Mouse (Mus musculus) liver, embryonic 14.5 days (tissue): ENCODE measurements around the gene Pex7.

Source experiments
- CTCF ChIP-seq: IDR thresholded peaks from 2 replicates; pipeline ENCODE4 v1.5.1; 2016; ENCODE audit warnings: antibody characterized with exemption, low read depth, control low read depth
- EP300 ChIP-seq: IDR thresholded peaks from 2 replicates; pipeline ENCODE4 v1.6.1; 2016; ENCODE audit warnings: antibody characterized with exemption, low read depth

- no peak for TF ChIP-seq CTCF
- TF ChIP-seq EP300: no peak
These were observed 27.8 kb upstream of the Pex7 start for GRCm38 (mm10) chr10:19935295-19935623.
